Comparison of ENCODE assay signal across 30 mouse cellular contexts in genomic region chr8:83380141-83380540, GRCm38 (mm10). TPM values are rescaled to one million over a fixed set of nuclear protein-coding genes. Genes with fewer than 3 reads are reported as not detected.
"Had no signal": no experiment of that assay in that cellular context is flagged by ENCODE, and none has a peak within 500 bp of the region (broad histone marks: within the 10 kb centered on the region; RNA-seq: fewer than 3 reads in every experiment).

No protein-coding gene starts in this region.

- H3K9me3 ChIP-seq: limb, embryonic 10.5 days; limb, embryonic 13.5 days; stomach, embryonic 15.5 days had no signal

- H3K4me1 ChIP-seq: limb, embryonic 10.5 days; limb, embryonic 13.5 days; stomach, embryonic 15.5 days had no signal

- ATAC-seq: liver, postnatal 0 days had no signal

- H3K4me2 ChIP-seq: limb, embryonic 13.5 days; lung, embryonic 14.5 days; midbrain, embryonic 11.5 days; stomach, embryonic 15.5 days had no signal

- H3K36me3 ChIP-seq: limb, embryonic 10.5 days; limb, embryonic 13.5 days; stomach, embryonic 15.5 days had no signal

- DNase-seq: kidney, adult 18-20 months; kidney, adult 9 months; kidney, postnatal 25 days; layer of hippocampus, adult 9-11 months; liver, postnatal 0 days; lung, embryonic 14.5 days; lung, postnatal 14 days; lung, postnatal 4 days; midbrain, embryonic 14.5 days; spleen, adult 18-20 months; thymus, adult 18-20 months; thymus, postnatal 36 days had no signal

- H3K4me3 ChIP-seq: layer of hippocampus, adult 2 months; limb, embryonic 10.5 days; limb, embryonic 13.5 days; stomach, embryonic 15.5 days had no signal

- H3K9ac ChIP-seq: limb, embryonic 13.5 days; liver, embryonic 14.5 days; liver, postnatal 0 days; lung, embryonic 14.5 days; stomach, embryonic 15.5 days had no signal

- H3K27me3 ChIP-seq: limb, embryonic 13.5 days; stomach, embryonic 15.5 days had no signal

- H3K27ac ChIP-seq: layer of hippocampus, adult 2 months; limb, embryonic 10.5 days; limb, embryonic 13.5 days; liver, embryonic 14.5 days; stomach, embryonic 15.5 days had no signal

RNA-seq across cellular contexts. Expression of gene Clgn, which starts 9.5 kb away (rescaled TPM):
- total RNA-seq: liver, adult 2 months had no signal
- polyA plus RNA-seq: liver, adult 2 months had no signal

RNA-seq across cellular contexts. Expression of gene Mgat4d, which starts 31.9 kb away (rescaled TPM):
- total RNA-seq: layer of hippocampus, adult 2 months; layer of hippocampus, postnatal 25 days; left cerebral cortex, adult 18-20 months; left cerebral cortex, postnatal 25 days; liver, adult 2 months; megakaryocyte progenitor cell, adult 5-6 weeks; megakaryocyte-erythroid progenitor cell, adult 5-6 weeks; midbrain, postnatal 0 days had no signal
- polyA plus RNA-seq: kidney, embryonic 16.5 days; large intestine, adult 2 months; limb, embryonic 10.5 days; limb, embryonic 13.5 days; liver, adult 2 months; liver, embryonic 14.5 days; liver, postnatal 0 days; lung, embryonic 14.5 days; midbrain, embryonic 11.5 days; midbrain, embryonic 14.5 days; midbrain, postnatal 0 days; neural tube, embryonic 11.5 days; neural tube, embryonic 14.5 days; stomach, embryonic 15.5 days; urinary bladder, adult 2 months had no signal
